Mouse (Mus musculus): ENCODE results near the gene Fermt2. TPM values are rescaled to one million over a fixed set of nuclear protein-coding genes. Genes with fewer than 3 reads are reported as not detected.

Gene Fermt2
- polyA plus RNA-seq, 1 experiment: 19.3 TPM

DNA sequence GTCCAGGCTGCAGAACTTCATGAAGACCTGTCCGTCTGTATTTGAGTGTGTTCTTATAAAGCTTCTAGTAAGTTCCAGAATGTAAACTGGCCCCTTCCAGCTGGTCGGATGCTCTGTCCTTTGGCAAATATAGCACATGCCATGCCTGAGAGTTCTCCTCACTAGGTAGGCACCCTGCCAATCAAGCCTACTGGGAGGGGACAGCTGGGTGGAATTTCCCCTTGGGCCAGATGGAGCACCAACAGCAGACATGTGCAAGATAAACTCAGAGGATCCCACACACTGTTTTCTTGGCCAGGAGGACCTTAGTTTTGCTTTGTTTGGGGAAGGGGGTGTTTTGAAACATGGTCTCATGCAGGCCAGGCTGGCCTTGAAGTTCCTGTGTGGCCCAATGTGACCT is 23.9 kb upstream of the Fermt2 start:
- 73% methylated on average over 2 of the region's 2 CpGs for WGBS
- no peaks in the 10 kb centered on the region for H3K4me1 ChIP-seq (ENCODE audit: control insufficient read depth, insufficient read depth, low read length)
- TF ChIP-seq POLR2A (IDR thresholded peaks at IDR 0.05; ENCODE audit: borderline replicate concordance, control insufficient read depth, low read depth, low read length): no peak
- TF ChIP-seq CTCF (IDR thresholded peaks at IDR 0.05; ENCODE audit: control insufficient read depth, insufficient read depth, low read length): no peak
- no peak overlapping the region for H3K27ac ChIP-seq (ENCODE audit: control insufficient read depth, insufficient read depth, low read depth, low read length, poor library complexity)
- H3K4me3 ChIP-seq (replicated peaks; ENCODE audit: control insufficient read depth, low read depth, low read length): no peak overlapping the region

DNA sequence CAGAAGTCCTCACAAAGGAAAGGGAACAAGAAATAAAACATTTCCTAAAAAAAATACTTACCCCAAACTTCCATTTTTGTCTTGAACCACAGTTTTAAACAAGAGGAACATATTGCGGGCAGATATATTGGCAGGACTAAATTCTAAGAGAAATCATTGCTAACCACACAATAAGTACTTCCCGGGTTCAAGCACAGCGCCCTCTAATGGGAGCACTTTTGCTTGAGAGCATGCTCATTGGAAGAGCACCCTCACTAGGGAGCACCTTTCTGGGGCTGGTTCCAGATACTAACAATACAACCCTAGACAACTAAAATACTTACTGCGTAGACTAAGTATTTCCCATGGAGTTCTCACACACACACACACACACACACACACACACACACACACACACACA is 22.5 kb upstream of the Fermt2 start:
- Histone ChIP-seq H3K4me3 (replicated peaks; ENCODE audit: control insufficient read depth, low read depth, low read length) (no peak overlapping the region), H3K27ac (ENCODE audit: control insufficient read depth, insufficient read depth, low read depth, low read length, poor library complexity) (no peak overlapping the region), H3K4me1 (ENCODE audit: control insufficient read depth, insufficient read depth, low read length) (no peaks in the 10 kb centered on the region)
- 50% methylated on average over 4 of the region's 4 CpGs for WGBS
- no peak for TF ChIP-seq CTCF (IDR thresholded peaks at IDR 0.05; ENCODE audit: control insufficient read depth, insufficient read depth, low read length)
- TF ChIP-seq POLR2A (IDR thresholded peaks at IDR 0.05; ENCODE audit: borderline replicate concordance, control insufficient read depth, low read depth, low read length): no peak

DNA sequence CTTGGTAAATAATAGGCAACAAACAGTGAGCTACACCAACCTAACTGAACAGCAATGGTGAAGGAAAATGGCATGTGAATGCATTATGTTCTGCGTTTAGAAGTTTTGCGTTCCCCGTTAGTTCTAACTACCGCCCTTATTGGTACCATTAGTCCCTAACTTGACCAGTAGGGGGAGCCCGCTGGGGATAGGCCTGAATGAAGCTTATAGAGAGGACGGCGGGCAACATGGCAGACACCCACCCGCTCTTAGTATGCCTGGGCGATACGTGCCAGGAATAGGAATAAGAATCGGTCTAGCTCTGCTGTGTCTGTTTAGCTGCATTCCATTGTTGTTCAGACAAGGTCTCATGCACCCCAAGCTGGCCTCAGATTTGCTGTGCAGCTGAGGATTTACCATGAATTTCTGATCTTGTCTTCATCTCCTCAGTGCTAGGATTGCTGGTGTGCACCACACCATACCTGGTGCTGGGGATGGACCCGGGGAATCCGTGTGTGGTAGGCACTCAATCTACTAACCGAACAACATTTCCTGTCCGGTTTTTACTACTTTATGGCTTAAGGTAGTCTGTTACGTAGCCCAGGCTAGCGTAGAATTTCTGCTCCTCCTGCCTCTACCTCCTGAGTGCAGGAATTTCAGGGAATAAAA is 21.3 kb upstream of the Fermt2 start:
- H3K4me1 ChIP-seq (ENCODE audit: control insufficient read depth, insufficient read depth, low read length): no peaks in the 10 kb centered on the region
- H3K4me3 ChIP-seq (replicated peaks; ENCODE audit: control insufficient read depth, low read depth, low read length): no peak overlapping the region
- H3K27ac ChIP-seq (ENCODE audit: control insufficient read depth, insufficient read depth, low read depth, low read length, poor library complexity): no peak overlapping the region
- WGBS: 61% methylated on average over 17 of the region's 17 CpGs
- peak; percentile 34; the same call in 1 of the 2 replicates for TF ChIP-seq CTCF (IDR thresholded peaks at IDR 0.05; ENCODE audit: control insufficient read depth, insufficient read depth, low read length)
- no peak for TF ChIP-seq POLR2A (IDR thresholded peaks at IDR 0.05; ENCODE audit: borderline replicate concordance, control insufficient read depth, low read depth, low read length)

DNA sequence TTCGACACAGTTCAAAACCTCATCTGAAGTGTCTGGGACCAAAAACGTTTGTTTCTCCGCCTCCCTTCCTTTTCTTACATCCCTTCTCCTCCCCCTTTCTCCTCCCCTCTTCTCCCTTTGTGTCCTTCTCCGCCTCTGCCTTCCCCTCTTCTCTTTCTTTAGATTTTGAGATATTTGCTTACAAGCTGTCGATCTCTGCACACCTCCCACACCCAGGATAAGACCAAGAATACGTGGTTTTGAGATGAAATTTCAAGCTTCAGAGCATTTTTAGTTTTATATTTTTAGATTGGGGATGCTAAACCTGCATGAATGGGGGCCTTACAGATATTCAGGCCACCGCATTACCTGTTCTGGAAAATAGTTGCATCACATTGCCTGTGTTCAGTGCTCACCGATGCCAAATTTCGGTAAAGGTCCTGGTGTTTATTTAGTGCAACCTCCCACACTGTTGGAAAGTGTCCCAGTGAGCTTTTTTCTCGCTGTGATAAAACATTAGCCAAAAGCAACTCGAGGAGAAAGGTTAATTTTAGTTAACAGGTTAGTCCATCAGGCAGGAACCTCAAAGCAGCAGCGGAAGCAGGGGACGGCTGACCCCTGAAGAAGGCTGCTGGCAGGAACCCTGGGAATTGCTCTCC is 20.2 kb upstream of the Fermt2 start:
- Histone ChIP-seq H3K4me1 (ENCODE audit: control insufficient read depth, insufficient read depth, low read length) (no peaks in the 10 kb centered on the region), H3K27ac (ENCODE audit: control insufficient read depth, insufficient read depth, low read depth, low read length, poor library complexity) (no peak overlapping the region), H3K4me3 (replicated peaks; ENCODE audit: control insufficient read depth, low read depth, low read length) (no peak overlapping the region)
- WGBS: 73% methylated on average over 13 of the region's 13 CpGs
- no peak for TF ChIP-seq POLR2A (IDR thresholded peaks at IDR 0.05; ENCODE audit: borderline replicate concordance, control insufficient read depth, low read depth, low read length)
- TF ChIP-seq CTCF (IDR thresholded peaks at IDR 0.05; ENCODE audit: control insufficient read depth, insufficient read depth, low read length): no peak

DNA sequence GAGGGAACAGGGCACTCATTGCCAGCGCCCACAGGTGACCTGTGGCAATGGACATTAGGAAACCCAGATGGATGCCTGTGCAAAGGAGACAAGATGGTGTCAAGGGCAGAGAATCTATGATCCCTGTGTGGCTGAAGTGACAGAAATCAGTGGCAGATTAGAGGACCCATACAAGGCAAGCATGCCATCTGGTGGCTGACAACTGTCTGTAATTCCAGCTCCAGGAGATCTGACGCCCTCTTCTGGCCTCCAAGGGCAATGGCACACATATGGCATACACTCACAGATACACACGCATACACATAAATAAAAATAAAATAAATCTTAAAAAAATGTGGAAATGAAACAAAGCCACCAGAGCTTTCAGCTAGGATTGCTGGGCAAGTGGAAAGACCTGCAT is 18.2 kb upstream of the Fermt2 start:
- WGBS: 66% methylated on average over 3 of the region's 3 CpGs
- Histone ChIP-seq H3K4me3 (replicated peaks; ENCODE audit: control insufficient read depth, low read depth, low read length) (no peak overlapping the region), H3K27ac (ENCODE audit: control insufficient read depth, insufficient read depth, low read depth, low read length, poor library complexity) (no peak overlapping the region), H3K4me1 (ENCODE audit: control insufficient read depth, insufficient read depth, low read length) (no peaks in the 10 kb centered on the region)
- TF ChIP-seq POLR2A (IDR thresholded peaks at IDR 0.05; ENCODE audit: borderline replicate concordance, control insufficient read depth, low read depth, low read length): no peak

DNA sequence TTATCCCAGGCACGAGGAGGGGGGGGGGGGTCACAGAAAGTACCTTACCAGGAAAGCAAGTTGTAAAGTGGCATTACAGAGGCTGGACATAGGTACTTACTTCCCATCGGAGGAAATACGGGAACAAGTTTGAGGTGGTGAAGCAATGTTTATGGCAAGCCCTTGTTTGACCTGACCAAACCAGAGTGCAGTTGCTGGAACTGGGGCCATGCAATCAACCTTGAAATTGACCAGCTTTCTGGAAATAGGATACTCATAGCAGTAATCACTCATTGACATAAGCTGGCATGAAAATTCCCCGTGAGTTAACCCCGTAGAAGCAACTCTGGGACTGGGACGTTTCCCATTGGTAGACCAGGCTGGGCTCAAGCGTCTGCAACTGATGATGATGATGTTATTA is 15.0 kb upstream of the Fermt2 start:
- Histone ChIP-seq H3K27ac (ENCODE audit: control insufficient read depth, insufficient read depth, low read depth, low read length, poor library complexity) (no peak overlapping the region), H3K4me3 (replicated peaks; ENCODE audit: control insufficient read depth, low read depth, low read length) (no peak overlapping the region), H3K4me1 (ENCODE audit: control insufficient read depth, insufficient read depth, low read length) (no peaks in the 10 kb centered on the region)
- 77% methylated on average over 7 of the region's 7 CpGs for WGBS
- TF ChIP-seq CTCF (IDR thresholded peaks at IDR 0.05; ENCODE audit: control insufficient read depth, insufficient read depth, low read length) (no peak), POLR2A (IDR thresholded peaks at IDR 0.05; ENCODE audit: borderline replicate concordance, control insufficient read depth, low read depth, low read length) (no peak)

DNA sequence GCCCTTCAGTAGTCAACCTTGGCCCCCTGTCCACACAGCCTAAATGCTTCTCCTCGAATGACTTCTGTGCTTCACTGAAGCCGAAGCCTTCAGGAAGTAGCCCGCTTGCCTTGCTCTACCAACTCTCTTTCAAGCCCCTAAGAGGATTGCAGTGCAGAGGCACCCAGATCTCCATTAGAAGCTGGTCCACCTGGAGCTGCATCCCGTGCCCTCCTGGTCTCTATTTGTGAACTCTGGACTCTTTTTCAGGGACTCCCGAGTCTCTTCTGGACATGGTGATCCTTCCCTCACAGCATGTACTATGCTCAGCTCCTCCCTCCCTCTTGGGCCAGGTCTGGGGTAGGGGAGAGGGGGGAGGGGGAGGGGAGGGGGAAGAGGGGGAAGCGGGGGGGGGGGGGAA is 14.1 kb upstream of the Fermt2 start:
- Histone ChIP-seq H3K27ac (ENCODE audit: control insufficient read depth, insufficient read depth, low read depth, low read length, poor library complexity) (no peak overlapping the region), H3K4me1 (ENCODE audit: control insufficient read depth, insufficient read depth, low read length) (no peaks in the 10 kb centered on the region), H3K4me3 (replicated peaks; ENCODE audit: control insufficient read depth, low read depth, low read length) (no peak overlapping the region)
- TF ChIP-seq CTCF (IDR thresholded peaks at IDR 0.05; ENCODE audit: control insufficient read depth, insufficient read depth, low read length): no peak
- no peak for TF ChIP-seq POLR2A (IDR thresholded peaks at IDR 0.05; ENCODE audit: borderline replicate concordance, control insufficient read depth, low read depth, low read length)
- 63% methylated on average over 5 of the region's 6 CpGs for WGBS

DNA sequence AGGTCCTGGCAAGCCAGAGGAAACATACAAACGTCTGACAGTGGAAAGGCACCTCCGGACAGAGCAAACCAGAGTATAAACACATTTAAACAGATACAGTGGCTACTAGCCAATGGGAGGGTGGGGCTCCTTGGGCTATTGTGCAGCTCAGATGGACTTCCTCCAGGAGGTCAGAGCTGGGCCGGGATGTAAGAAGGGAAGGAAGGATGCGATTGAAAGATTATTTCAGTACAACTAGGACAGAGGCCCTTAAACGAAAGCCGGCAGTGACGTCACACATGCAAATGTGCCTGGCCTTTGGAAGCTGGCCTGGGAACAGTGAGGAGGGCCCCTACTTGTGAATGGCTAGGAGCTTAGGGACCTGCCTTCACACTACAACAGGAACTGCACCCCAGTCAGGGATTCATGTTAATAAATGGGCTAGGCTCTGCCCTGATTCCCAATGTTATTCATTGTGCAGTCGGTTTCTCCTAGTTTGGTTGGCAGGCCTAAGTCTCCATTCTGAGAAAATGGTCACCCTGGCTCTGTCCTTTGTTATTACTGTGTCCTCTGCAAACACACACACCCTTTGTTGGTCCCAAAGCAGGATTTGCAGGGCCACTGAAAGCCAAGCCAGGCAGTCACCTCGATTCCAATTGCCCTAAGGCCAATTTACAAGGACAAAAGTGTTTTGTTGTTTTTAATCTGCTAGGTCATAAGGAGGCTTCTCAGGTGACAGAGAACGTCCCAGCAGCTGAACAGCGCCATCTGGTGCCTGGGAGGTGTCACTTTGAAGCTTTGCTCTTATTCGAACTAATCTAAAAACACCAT is 9.9 kb upstream of the Fermt2 start:
- WGBS: 41% methylated on average over 12 of the region's 12 CpGs
- H3K27ac ChIP-seq (ENCODE audit: control insufficient read depth, insufficient read depth, low read depth, low read length, poor library complexity): no peak overlapping the region
- no peak overlapping the region for H3K4me3 ChIP-seq (replicated peaks; ENCODE audit: control insufficient read depth, low read depth, low read length)
- TF ChIP-seq CTCF (IDR thresholded peaks at IDR 0.05; ENCODE audit: control insufficient read depth, insufficient read depth, low read length) (peak; percentile 33; the same call in 1 of the 2 replicates), POLR2A (IDR thresholded peaks at IDR 0.05; ENCODE audit: borderline replicate concordance, control insufficient read depth, low read depth, low read length) (no peak)
- no peaks in the 10 kb centered on the region for H3K4me1 ChIP-seq (ENCODE audit: control insufficient read depth, insufficient read depth, low read length)
